In genomic region chr10:26239090-26239489, GRCm38 (mm10) we compare ENCODE assay signal across 29 mouse cellular contexts. TPM values are rescaled to one million over a fixed set of nuclear protein-coding genes. Genes with fewer than 3 reads are reported as not detected.
DNase-seq lines count a peak whose midpoint lies in the region; ATAC-seq and TF ChIP-seq lines count a peak whose summit lies in the region.
"Had no signal": no experiment of that assay in that cellular context is flagged by ENCODE, and none has a peak within 500 bp of the region (broad histone marks: within the 10 kb centered on the region; RNA-seq: fewer than 3 reads in every experiment).

No protein-coding gene starts in this region.

- peaks cover 8% of the 10 kb centered on the region; the same call in 1 of the 2 replicates for H3K4me1 ChIP-seq in limb, embryonic 15.5 days
- H3K4me1 ChIP-seq in limb, embryonic 10.5 days = 0 out of 2 replicates have a peak, but pooled peaks cover 3% of the 10 kb centered on the region
- H3K4me1 ChIP-seq in lung, embryonic 15.5 days = peaks cover 5% of the 10 kb centered on the region; the same call in 1 of the 2 replicates
- H3K4me1 ChIP-seq in lung, postnatal 0 days (ENCODE audit: insufficient read depth, low read depth, low read length) = no peaks in the 10 kb centered on the region
- H3K4me1 ChIP-seq in lung, adult 2 months (ENCODE audit: control insufficient read depth, insufficient read depth, low read length) = no peaks in the 10 kb centered on the region
- H3K4me1 ChIP-seq in heart, embryonic 11.5 days (ENCODE audit: control insufficient read depth, insufficient read depth, low read length) = no peaks in the 10 kb centered on the region
- H3K4me1 ChIP-seq: embryonic facial prominence, embryonic 12.5 days; embryonic facial prominence, embryonic 15.5 days; forebrain, embryonic 10.5 days; forebrain, embryonic 12.5 days had no signal

- H3K4me2 ChIP-seq in limb, embryonic 15.5 days = no peak overlapping the region
- H3K4me2 ChIP-seq in lung, embryonic 15.5 days = no peak overlapping the region
- no peak overlapping the region for H3K4me2 ChIP-seq in lung, postnatal 0 days (replicated peaks; ENCODE audit: low read depth, low read length)
- H3K4me2 ChIP-seq in heart, embryonic 11.5 days = no peak overlapping the region
- H3K4me2 ChIP-seq: embryonic facial prominence, embryonic 12.5 days; embryonic facial prominence, embryonic 15.5 days; forebrain, embryonic 12.5 days had no signal

- ATAC-seq in limb, embryonic 15.5 days (ENCODE audit: insufficient number of reproducible peaks, low FRiP score, low TSS enrichment, low read depth) = no peak
- ATAC-seq in lung, embryonic 15.5 days (ENCODE audit: borderline replicate concordance, extremely low read depth, low FRiP score, low TSS enrichment) = peak; percentile 69
- peak; percentile 56 for ATAC-seq in lung, postnatal 0 days
- ATAC-seq in heart, embryonic 11.5 days (replicated peaks; ENCODE audit: insufficient number of reproducible peaks, low FRiP score, low TSS enrichment) = no peak
- ATAC-seq: CD4-positive, CD25-positive, alpha-beta regulatory T cell, adult 4 months; forebrain, embryonic 14.5 days; forebrain, embryonic 16.5 days had no signal

- H3K4me3 ChIP-seq in limb, embryonic 15.5 days = no peak overlapping the region
- H3K4me3 ChIP-seq in limb, embryonic 10.5 days = no peak overlapping the region
- no peak overlapping the region for H3K4me3 ChIP-seq in lung, embryonic 15.5 days
- H3K4me3 ChIP-seq in lung, postnatal 0 days (ENCODE audit: low read depth, low read length) = no peak overlapping the region
- H3K4me3 ChIP-seq in lung, adult 2 months (replicated peaks; ENCODE audit: extremely low read depth, low read depth, low read length) = no peak overlapping the region
- H3K4me3 ChIP-seq in heart, embryonic 11.5 days (ENCODE audit: low read depth, low read length) = no peak overlapping the region
- H3K4me3 ChIP-seq: embryonic facial prominence, embryonic 12.5 days; embryonic facial prominence, embryonic 15.5 days; erythroblast, embryonic 14.5 days; forebrain, embryonic 10.5 days; forebrain, embryonic 12.5 days had no signal

- no peak for TF ChIP-seq POLR2A in lung, adult 2 months (IDR thresholded peaks at IDR 0.05; ENCODE audit: borderline replicate concordance, extremely low read depth, low read depth, low read length)

- no peak for DNase-seq in limb, embryonic 10.5 days (ENCODE audit: low spot score)
- DNase-seq in lung, postnatal 10 days = no peak
- DNase-seq in lung, postnatal 0 days (ENCODE audit: low spot score) = peak; percentile 46
- no peak for DNase-seq in lung, adult 2 months
- DNase-seq in NIH3T3 (ENCODE audit: low read depth) = peak; percentile 46
- DNase-seq: adrenal gland, adult 2 months; adrenal gland, postnatal 10 days; adrenal gland, postnatal 25 days; B cell, adult 2 months; cerebellum, adult 11 months; cerebellum, adult 18-20 months; cerebellum, adult 8-10 months; cerebellum, adult 9-11 months; cerebellum, postnatal 14 days; cerebellum, postnatal 36 days; embryo, embryonic 11 days had no signal

- no peaks in the 10 kb centered on the region for H3K9me3 ChIP-seq in limb, embryonic 15.5 days
- H3K9me3 ChIP-seq in limb, embryonic 10.5 days (replicated peaks) = no peaks in the 10 kb centered on the region
- H3K9me3 ChIP-seq in lung, embryonic 15.5 days = no peaks in the 10 kb centered on the region
- no peaks in the 10 kb centered on the region for H3K9me3 ChIP-seq in lung, postnatal 0 days (ENCODE audit: low read length)
- H3K9me3 ChIP-seq in heart, embryonic 11.5 days (replicated peaks; ENCODE audit: control insufficient read depth, low read length) = no peaks in the 10 kb centered on the region
- H3K9me3 ChIP-seq: embryonic facial prominence, embryonic 12.5 days; embryonic facial prominence, embryonic 15.5 days; forebrain, embryonic 10.5 days; forebrain, embryonic 12.5 days had no signal

- no peak for TF ChIP-seq CTCF in lung, postnatal 0 days (IDR thresholded peaks at IDR 0.05)
- TF ChIP-seq CTCF in lung, adult 2 months (IDR thresholded peaks at IDR 0.05; ENCODE audit: insufficient read depth, low read length) = no peak

- no peaks in the 10 kb centered on the region for H3K36me3 ChIP-seq in limb, embryonic 15.5 days
- no peaks in the 10 kb centered on the region for H3K36me3 ChIP-seq in limb, embryonic 10.5 days
- no peaks in the 10 kb centered on the region for H3K36me3 ChIP-seq in lung, embryonic 15.5 days
- H3K36me3 ChIP-seq in lung, postnatal 0 days (ENCODE audit: insufficient read depth, low read length) = no peaks in the 10 kb centered on the region
- no peaks in the 10 kb centered on the region for H3K36me3 ChIP-seq in heart, embryonic 11.5 days (ENCODE audit: control insufficient read depth, insufficient read depth, low read length)
- H3K36me3 ChIP-seq: embryonic facial prominence, embryonic 12.5 days; embryonic facial prominence, embryonic 15.5 days; forebrain, embryonic 10.5 days; forebrain, embryonic 12.5 days; G1E had no signal

- 0 out of 2 replicates have a peak, but pooled peaks have one; percentile 20 for TF ChIP-seq EP300 in lung, postnatal 0 days (IDR thresholded peaks at IDR 0.05)

- WGBS in limb, embryonic 15.5 days = 27% methylated on average over 1 of the region's 1 CpGs
- WGBS in limb, embryonic 10.5 days = 61% methylated on average over 1 of the region's 1 CpGs
- 20% methylated on average over 1 of the region's 1 CpGs for WGBS in lung, embryonic 15.5 days
- WGBS in lung, postnatal 0 days = 12% methylated on average over 1 of the region's 1 CpGs
- 22% methylated on average over 1 of the region's 1 CpGs for WGBS in lung, adult 2 months
- WGBS in heart, embryonic 11.5 days (ENCODE audit: insufficient replicate concordance) = 62% methylated on average over 1 of the region's 1 CpGs

- H3K9ac ChIP-seq in limb, embryonic 15.5 days = no peak overlapping the region
- H3K9ac ChIP-seq in lung, embryonic 15.5 days = no peak overlapping the region
- H3K9ac ChIP-seq in lung, postnatal 0 days (replicated peaks; ENCODE audit: low read depth) = no peak overlapping the region
- no peak overlapping the region for H3K9ac ChIP-seq in heart, embryonic 11.5 days (ENCODE audit: low read depth, low read length)
- H3K9ac ChIP-seq: embryonic facial prominence, embryonic 12.5 days; embryonic facial prominence, embryonic 15.5 days; forebrain, embryonic 12.5 days had no signal

- H3K27ac ChIP-seq in limb, embryonic 15.5 days = peak overlapping the region; percentile 43; the same call in 1 of the 2 replicates
- no peak overlapping the region for H3K27ac ChIP-seq in limb, embryonic 10.5 days
- H3K27ac ChIP-seq in lung, embryonic 15.5 days = peak overlapping the region; percentile 46
- no peak overlapping the region for H3K27ac ChIP-seq in lung, postnatal 0 days (ENCODE audit: low read length)
- no peak overlapping the region for H3K27ac ChIP-seq in heart, embryonic 11.5 days (ENCODE audit: low read depth, low read length)
- H3K27ac ChIP-seq: embryonic facial prominence, embryonic 12.5 days; embryonic facial prominence, embryonic 15.5 days; forebrain, embryonic 10.5 days; forebrain, embryonic 12.5 days had no signal

- no peaks in the 10 kb centered on the region for H3K27me3 ChIP-seq in limb, embryonic 15.5 days
- H3K27me3 ChIP-seq in limb, embryonic 10.5 days (ENCODE audit: low read depth, poor library complexity, severe bottlenecking) = no peaks in the 10 kb centered on the region
- no peaks in the 10 kb centered on the region for H3K27me3 ChIP-seq in lung, embryonic 15.5 days
- H3K27me3 ChIP-seq in lung, postnatal 0 days (replicated peaks; ENCODE audit: insufficient read depth, low read length) = no peaks in the 10 kb centered on the region
- no peaks in the 10 kb centered on the region for H3K27me3 ChIP-seq in heart, embryonic 11.5 days (ENCODE audit: control insufficient read depth, insufficient read depth, low read length)
- H3K27me3 ChIP-seq: CH12.LX; embryonic facial prominence, embryonic 12.5 days; embryonic facial prominence, embryonic 15.5 days; forebrain, embryonic 12.5 days had no signal

RNA-seq across cellular contexts. Expression of gene Samd3, which starts 9.6 kb away (rescaled TPM):
- 0.08 TPM in 1 of 2 replicates, not detected in the other for polyA plus RNA-seq in limb, embryonic 15.5 days (2015; fragmentation: Nextera tagmentation; extraction: Ambion mirVana)
- 0.08 TPM in 1 of 2 replicates, not detected in the other for polyA plus RNA-seq in limb, embryonic 10.5 days (2016; fragmentation: Nextera tagmentation; extraction: Ambion mirVana)
- polyA plus RNA-seq in lung, embryonic 15.5 days (2015; fragmentation: Nextera tagmentation; extraction: Ambion mirVana) = 0.28 and 0.30 TPM in 2 replicates
- polyA plus RNA-seq in lung, postnatal 0 days (2015; fragmentation: Nextera tagmentation; extraction: Ambion mirVana) = 0.18 and 0.81 TPM in 2 replicates
- polyA plus RNA-seq in lung, adult 2 months (2012; rRNA removed) = 0.32 and 0.44 TPM in 2 replicates
- not detected in 2 replicates for polyA plus RNA-seq in heart, embryonic 11.5 days (2014; fragmentation: Nextera tagmentation; extraction: Ambion mirVana)
- polyA plus RNA-seq: erythroblast, embryonic 14.5 days; G1E had no signal

Comparison
In these comparisons a context has a peak if more than half of its experiments do, and no peak if none do; other contexts are left out.
1. H3K27ac ChIP-seq: peak in limb, embryonic 15.5 days (single experiment) and lung, embryonic 15.5 days (single experiment); none in limb, embryonic 10.5 days (single experiment), lung, postnatal 0 days (single experiment) and heart, embryonic 11.5 days (single experiment).
2. DNase-seq: peak in lung, postnatal 0 days (single experiment) and NIH3T3 (single experiment); none in limb, embryonic 10.5 days (single experiment), lung, postnatal 10 days (single experiment) and lung, adult 2 months (single experiment).
3. ATAC-seq: peak in lung, embryonic 15.5 days (single experiment) and lung, postnatal 0 days (single experiment); none in limb, embryonic 15.5 days (single experiment) and heart, embryonic 11.5 days (single experiment).